Mouse (Mus musculus): ENCODE data around the gene Ppm1h. TPM values are rescaled to one million over a fixed set of nuclear protein-coding genes. Genes with fewer than 3 reads are reported as not detected.

Ppm1h gene
- total and polyA plus RNA-seq, 3 experiments = 1.2 to 1.3 (median 1.3) TPM

DNA sequence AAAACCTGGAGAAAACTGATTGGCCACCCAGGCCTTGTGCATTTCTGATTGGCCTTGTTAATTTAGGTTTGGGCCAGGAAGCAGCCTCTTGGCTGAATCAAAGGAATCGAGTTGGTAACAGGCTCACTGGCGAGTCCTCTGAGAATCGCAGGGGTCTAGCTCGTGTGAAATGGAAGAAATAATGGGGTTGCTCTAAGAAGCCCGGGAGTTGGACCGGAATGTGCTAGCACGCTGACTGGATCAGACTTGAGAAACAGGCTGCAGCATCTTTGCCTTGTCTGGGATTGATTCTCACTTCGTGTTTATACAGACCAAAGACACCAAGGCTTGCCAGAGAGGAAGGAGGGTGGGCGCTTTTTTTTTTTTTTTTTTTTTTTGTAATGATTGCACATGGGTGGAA, 282.9 kb downstream of the Ppm1h start:
- dilution Hi-C loops (cut with MboI; ENCODE audit: extremely low pct_ligation_motif_present, extremely low pct_unique_long_range_greater_than_20kb, low sequenced_read_pairs) (no loop called here), in situ Hi-C loops (cut with MboI; ENCODE audit: low pct_ligation_motif_present, low pct_unique_long_range_greater_than_20kb, low sequenced_read_pairs) (no loop called here)
- Histone ChIP-seq H3K4me3 (replicated peaks in 1 of 3; ENCODE audit: low read depth in 2 of 3, low read length in 2 of 3, poor library complexity in 1 of 3) (no peak overlapping the region), H3K9ac (ENCODE audit: insufficient read depth, low read depth) (no peak overlapping the region), H3K27me3 (replicated peaks) (no peaks in the 10 kb centered on the region), H3K27ac (ENCODE audit: insufficient read depth, low read depth) (no peak overlapping the region), H3K36me3 (replicated peaks in 1 of 2; ENCODE audit: control insufficient read depth in 1 of 2, insufficient read depth in 1 of 2, low read length in 1 of 2) (no peaks in the 10 kb centered on the region), H3K9me3 (replicated peaks; ENCODE audit: low read length) (no peaks in the 10 kb centered on the region), H3K79me2 (replicated peaks; ENCODE audit: control insufficient read depth, extremely low read depth, insufficient read depth, poor library complexity, severe bottlenecking) (no peaks in the 10 kb centered on the region), H3K4me2 (ENCODE audit: insufficient read depth, low read depth, poor library complexity, severe bottlenecking) (no peak overlapping the region), H3K4me1 (ENCODE audit: control insufficient read depth in 1 of 2, insufficient read depth in 2 of 2) (no peaks in the 10 kb centered on the region)
- no peak for TF ChIP-seq USF2 (conservative IDR thresholded peaks at IDR 0.05; ENCODE audit: low read depth, low read length)
- no peak for TF ChIP-seq ZMIZ1 (IDR thresholded peaks at IDR 0.05; ENCODE audit: low read depth, low read length)
- TF ChIP-seq MAFK (IDR thresholded peaks at IDR 0.05; ENCODE audit: insufficient replicate concordance, low read length) = no peak
- no peak for TF ChIP-seq NRF1 (IDR thresholded peaks at IDR 0.05; ENCODE audit: low read depth, low read length)
- TF ChIP-seq ELF1 (IDR thresholded peaks at IDR 0.05; ENCODE audit: low read depth, low read length) = no peak
- TF ChIP-seq ETS1 (conservative IDR thresholded peaks at IDR 0.05; ENCODE audit: low read depth, low read length) = no peak
- no peak for TF ChIP-seq NELFE (IDR thresholded peaks at IDR 0.05; ENCODE audit: low read depth, low read length)
- no peak for TF ChIP-seq SMC3 (IDR thresholded peaks at IDR 0.05; ENCODE audit: low read depth, low read length)
- TF ChIP-seq UBTF (IDR thresholded peaks at IDR 0.05; ENCODE audit: low read depth, low read length) = no peak
- TF ChIP-seq MAZ (IDR thresholded peaks at IDR 0.05; ENCODE audit: low read depth, low read length) = no peak
- TF ChIP-seq JUN (IDR thresholded peaks at IDR 0.05; ENCODE audit: insufficient read depth, low read depth, low read length) = no peak
- TF ChIP-seq MEF2A (IDR thresholded peaks at IDR 0.05; ENCODE audit: borderline replicate concordance, low read depth, low read length) = no peak
- no peak for TF ChIP-seq USF1 (IDR thresholded peaks at IDR 0.05; ENCODE audit: low read depth, low read length)
- TF ChIP-seq ZKSCAN1 (IDR thresholded peaks at IDR 0.05; ENCODE audit: borderline replicate concordance, low read depth, low read length) = no peak
- no peak for DNase-seq (ENCODE audit: extremely low read depth)

DNA sequence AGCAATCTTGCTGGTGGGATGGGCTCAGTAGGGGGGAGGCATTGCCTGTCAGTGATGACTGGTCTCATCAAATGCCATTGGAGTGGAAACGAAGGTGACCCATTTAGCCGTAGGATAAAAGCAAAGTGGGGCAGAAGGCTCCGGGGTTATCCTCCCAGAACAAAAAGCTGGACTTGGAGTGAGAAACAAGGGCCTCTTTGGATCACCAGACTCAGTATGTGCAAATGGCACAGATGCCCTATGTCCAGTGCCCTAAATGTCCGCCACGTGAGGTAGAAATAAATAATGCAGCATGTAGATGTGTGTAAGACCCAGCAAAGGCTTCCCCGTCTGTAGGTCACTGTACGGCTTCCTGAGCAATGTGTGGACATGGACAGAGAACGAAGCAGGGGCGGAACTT, 284.1 kb downstream of the Ppm1h start:
- Histone ChIP-seq H3K4me2 (ENCODE audit: insufficient read depth, low read depth, poor library complexity, severe bottlenecking) (no peak overlapping the region), H3K9ac (ENCODE audit: insufficient read depth, low read depth) (no peak overlapping the region), H3K4me1 (ENCODE audit: control insufficient read depth in 1 of 2, insufficient read depth in 2 of 2) (no peaks in the 10 kb centered on the region), H3K79me2 (replicated peaks; ENCODE audit: control insufficient read depth, extremely low read depth, insufficient read depth, poor library complexity, severe bottlenecking) (no peaks in the 10 kb centered on the region), H3K27ac (ENCODE audit: insufficient read depth, low read depth) (no peak overlapping the region), H3K4me3 (replicated peaks in 1 of 3; ENCODE audit: low read depth in 2 of 3, low read length in 2 of 3, poor library complexity in 1 of 3) (no peak overlapping the region), H3K9me3 (replicated peaks; ENCODE audit: low read length) (no peaks in the 10 kb centered on the region), H3K27me3 (replicated peaks) (no peaks in the 10 kb centered on the region), H3K36me3 (replicated peaks in 1 of 2; ENCODE audit: control insufficient read depth in 1 of 2, insufficient read depth in 1 of 2, low read length in 1 of 2) (no peaks in the 10 kb centered on the region)
- TF ChIP-seq EP300 (IDR thresholded peaks at IDR 0.05; ENCODE audit: low read length) = no peak
- no peak for TF ChIP-seq MEF2A (IDR thresholded peaks at IDR 0.05; ENCODE audit: borderline replicate concordance, low read depth, low read length)
- TF ChIP-seq NRF1 (IDR thresholded peaks at IDR 0.05; ENCODE audit: low read depth, low read length) = no peak
- TF ChIP-seq GABPA (IDR thresholded peaks at IDR 0.05; ENCODE audit: insufficient replicate concordance, low read depth, low read length) = no peak
- no peak for TF ChIP-seq MAZ (IDR thresholded peaks at IDR 0.05; ENCODE audit: low read depth, low read length)
- no peak for TF ChIP-seq MAFK (IDR thresholded peaks at IDR 0.05; ENCODE audit: insufficient replicate concordance, low read length)
- no peak for TF ChIP-seq MXI1 (IDR thresholded peaks at IDR 0.05; ENCODE audit: low read depth, low read length)
- TF ChIP-seq RCOR1 (conservative IDR thresholded peaks at IDR 0.05; ENCODE audit: low read depth, low read length) = no peak
- no peak for TF ChIP-seq ZMIZ1 (IDR thresholded peaks at IDR 0.05; ENCODE audit: low read depth, low read length)
- no peak for TF ChIP-seq ETS1 (conservative IDR thresholded peaks at IDR 0.05; ENCODE audit: low read depth, low read length)
- TF ChIP-seq USF2 (conservative IDR thresholded peaks at IDR 0.05; ENCODE audit: low read depth, low read length) = no peak
- no peak for TF ChIP-seq NELFE (IDR thresholded peaks at IDR 0.05; ENCODE audit: low read depth, low read length)
- TF ChIP-seq SIN3A (IDR thresholded peaks at IDR 0.05; ENCODE audit: low read length) = no peak
- no peak for TF ChIP-seq ZC3H11A (IDR thresholded peaks at IDR 0.05; ENCODE audit: low read depth, low read length)
- no peak for TF ChIP-seq ZNF384 (IDR thresholded peaks at IDR 0.05; ENCODE audit: low read depth, low read length)
- TF ChIP-seq TCF12 (IDR thresholded peaks at IDR 0.05; ENCODE audit: low read depth, low read length) = no peak
- TF ChIP-seq KAT2A (IDR thresholded peaks at IDR 0.05; ENCODE audit: insufficient replicate concordance, low read length) = no peak
- no peak for TF ChIP-seq CHD1 (IDR thresholded peaks at IDR 0.05; ENCODE audit: low read depth, low read length)
- TF ChIP-seq JUN (IDR thresholded peaks at IDR 0.05; ENCODE audit: insufficient read depth, low read depth, low read length) = no peak
- no peak for TF ChIP-seq MYC (IDR thresholded peaks at IDR 0.05; ENCODE audit: low read depth, low read length)
- in situ Hi-C loops (cut with MboI; ENCODE audit: low pct_ligation_motif_present, low pct_unique_long_range_greater_than_20kb, low sequenced_read_pairs) = no loop called here
- no peak for DNase-seq (ENCODE audit: extremely low read depth)
- dilution Hi-C loops (cut with MboI; ENCODE audit: extremely low pct_ligation_motif_present, extremely low pct_unique_long_range_greater_than_20kb, low sequenced_read_pairs) = no loop called here
